ENCODE assay signal across 8 mouse cellular contexts in the genomic region with DNA sequence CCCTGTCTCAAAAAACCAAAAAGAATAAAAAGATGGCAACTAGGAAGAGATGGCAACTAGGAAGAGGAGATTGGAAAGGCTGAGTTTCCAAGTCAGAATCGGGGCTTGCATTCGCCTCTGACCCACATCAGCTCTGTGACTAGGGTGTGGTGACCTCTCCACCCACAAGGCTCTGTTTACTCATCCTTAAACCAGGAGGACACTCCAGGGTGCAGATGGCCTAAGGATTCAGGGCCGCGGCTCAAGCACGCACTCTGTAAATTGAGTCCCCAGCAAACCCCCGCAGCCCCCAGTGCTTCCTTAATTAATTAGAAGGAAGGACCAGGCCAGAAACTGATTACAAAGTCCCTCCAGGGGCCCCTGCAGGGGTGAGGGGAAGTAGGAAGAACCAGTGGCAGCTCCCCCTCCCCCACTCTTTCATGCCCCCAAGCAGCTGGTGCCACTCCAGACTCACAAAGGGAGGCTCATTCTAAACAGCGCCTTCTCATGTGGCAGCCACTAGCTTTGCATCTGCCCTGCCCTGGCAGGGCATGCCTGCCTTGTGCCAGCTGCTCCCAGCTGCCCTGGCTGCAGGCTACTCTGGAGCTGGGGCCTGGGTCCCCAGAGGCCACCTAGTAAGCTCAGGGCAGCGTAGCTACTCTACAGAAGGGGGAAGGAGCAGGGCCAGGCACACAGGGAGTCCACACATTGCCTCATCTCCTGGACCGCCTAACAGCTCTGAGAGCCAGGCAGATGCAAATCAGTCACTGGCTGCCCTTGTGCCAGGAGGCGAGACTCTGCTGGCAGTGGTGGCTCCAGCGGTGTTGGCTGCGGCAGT. TPM values are rescaled to one million over a fixed set of nuclear protein-coding genes. Genes with fewer than 3 reads are reported as not detected.
A peak's percentile ranks its signal among the peaks of the same experiment; 100 is the strongest.
DNase-seq lines count a peak whose midpoint lies in the region; ATAC-seq and TF ChIP-seq lines count a peak whose summit lies in the region.

No protein-coding gene starts in this region.

- peak; percentile 73 for ATAC-seq in hindbrain, embryonic 16.5 days
- peak; percentile 57 for ATAC-seq in liver, postnatal 0 days

- no peak for TF ChIP-seq EP300 in liver, postnatal 0 days (IDR thresholded peaks at IDR 0.05; ENCODE audit: low read depth)

- H3K4me2 ChIP-seq in hindbrain, embryonic 16.5 days (ENCODE audit: low read length) = peak overlapping the region; percentile 22
- H3K4me2 ChIP-seq in liver, postnatal 0 days (ENCODE audit: low read depth, low read length) = no peak overlapping the region

- H3K4me3 ChIP-seq in hindbrain, embryonic 16.5 days (ENCODE audit: low read length) = no peak overlapping the region
- no peak overlapping the region for H3K4me3 ChIP-seq in liver, postnatal 0 days (ENCODE audit: low read depth, low read length)
- no peak overlapping the region for H3K4me3 ChIP-seq in olfactory bulb, adult 2 months (ENCODE audit: insufficient read depth, low read depth, low read length)

- H3K27me3 ChIP-seq in hindbrain, embryonic 16.5 days (replicated peaks; ENCODE audit: control insufficient read depth, insufficient read depth, low read length) = no peaks in the 10 kb centered on the region
- H3K27me3 ChIP-seq in liver, postnatal 0 days (ENCODE audit: insufficient read depth, low read length) = peaks cover 15% of the 10 kb centered on the region

- DNase-seq in kidney, adult 11 months = peak; percentile 31
- no peak for DNase-seq in kidney, postnatal 36 days
- peak; percentile 47 to 65 for DNase-seq in adrenal gland, postnatal 36 days
- peak; percentile 65 to 72 for DNase-seq in frontal cortex, postnatal 10 days (ENCODE audit: low spot score in 2 of 2)
- peak; percentile 63 for DNase-seq in liver, postnatal 0 days
- DNase-seq in T-cell, adult 2 months (ENCODE audit: low spot score) = no peak

- H3K4me1 ChIP-seq in hindbrain, embryonic 16.5 days (ENCODE audit: control insufficient read depth, insufficient read depth, low read depth, low read length) = peaks cover 65% of the 10 kb centered on the region
- H3K4me1 ChIP-seq in liver, postnatal 0 days (ENCODE audit: insufficient read depth) = peaks cover 10% of the 10 kb centered on the region
- H3K4me1 ChIP-seq in olfactory bulb, adult 2 months (ENCODE audit: control insufficient read depth, insufficient read depth, low read length) = peaks cover 62% of the 10 kb centered on the region

- TF ChIP-seq POLR2A in olfactory bulb, adult 2 months (IDR thresholded peaks at IDR 0.05; ENCODE audit: insufficient read depth, low read depth, low read length) = no peak

- 11% methylated on average over 11 of the region's 12 CpGs for WGBS in hindbrain, embryonic 16.5 days
- WGBS in liver, postnatal 0 days (ENCODE audit: insufficient replicate concordance) = 26% methylated on average over 12 of the region's 12 CpGs
- 35% methylated on average over 12 of the region's 12 CpGs for WGBS in olfactory bulb, adult 2 months

- TF ChIP-seq CTCF in liver, postnatal 0 days (IDR thresholded peaks at IDR 0.05; ENCODE audit: low read depth) = no peak
- no peak for TF ChIP-seq CTCF in olfactory bulb, adult 2 months (IDR thresholded peaks at IDR 0.05; ENCODE audit: insufficient read depth, low read depth, low read length)

- H3K36me3 ChIP-seq in hindbrain, embryonic 16.5 days (ENCODE audit: control insufficient read depth, insufficient read depth, low read length) = no peaks in the 10 kb centered on the region
- no peaks in the 10 kb centered on the region for H3K36me3 ChIP-seq in liver, postnatal 0 days (replicated peaks; ENCODE audit: insufficient read depth, low read length)

- H3K9ac ChIP-seq in hindbrain, embryonic 16.5 days (ENCODE audit: low read depth, low read length) = peak overlapping the region; percentile 47
- H3K9ac ChIP-seq in liver, postnatal 0 days (replicated peaks) = no peak overlapping the region

- H3K9me3 ChIP-seq in hindbrain, embryonic 16.5 days (ENCODE audit: control insufficient read depth, low read length) = no peaks in the 10 kb centered on the region
- H3K9me3 ChIP-seq in liver, postnatal 0 days (ENCODE audit: low read length) = no peaks in the 10 kb centered on the region

- peak overlapping the region; percentile 88 for H3K27ac ChIP-seq in hindbrain, embryonic 16.5 days (ENCODE audit: low read depth, low read length)
- peak overlapping the region; percentile 37 for H3K27ac ChIP-seq in liver, postnatal 0 days (ENCODE audit: low read depth)
- H3K27ac ChIP-seq in olfactory bulb, adult 2 months (ENCODE audit: insufficient read depth, low read depth, low read length) = peak overlapping the region; percentile 89

RNA-seq across cellular contexts. Expression of gene Coro2b, which starts 5.2 kb away (rescaled TPM):
- 10 to 100 TPM in 1 of 2 experiments, 1 to 10 TPM in 1; 8.4 to 14.6 TPM for total RNA-seq in adrenal gland, postnatal 36 days (2021)
- polyA plus RNA-seq in hindbrain, embryonic 16.5 days (2015; fragmentation: Nextera tagmentation; extraction: Ambion mirVana) = 37.5 and 46.2 TPM in 2 replicates
- 0.87 and 0.89 TPM in 2 replicates for polyA plus RNA-seq in liver, postnatal 0 days (2015; fragmentation: Nextera tagmentation; extraction: Ambion mirVana)
- polyA plus RNA-seq in olfactory bulb, adult 2 months (2012; ENCODE audit: insufficient read depth, insufficient read length, low replicate concordance, missing spikeins) = not detected in 2 replicates

Comparison
In these comparisons a context has a peak if more than half of its experiments do, and no peak if none do; other contexts are left out.
1. DNase-seq: peak in kidney, adult 11 months (single experiment), adrenal gland, postnatal 36 days (2 of 2), frontal cortex, postnatal 10 days (2 of 2) and liver, postnatal 0 days (single experiment); none in kidney, postnatal 36 days (0 of 2) and T-cell, adult 2 months (single experiment).
2. H3K27ac ChIP-seq: peak in every context shown above with its lines; median percentile 89 in olfactory bulb, adult 2 months; 88 in hindbrain, embryonic 16.5 days; 37 in liver, postnatal 0 days.